Mouse (Mus musculus) spleen, adult 2 months (tissue): Measurements from ENCODE around the gene Taok3. TPM values are rescaled to one million over a fixed set of nuclear protein-coding genes. Genes with fewer than 3 reads are reported as not detected.

ENCODE experiments used
- DNase-seq, 2 experiments: peaks; one replicate each; pipeline versions ENCODE4 v3.0.0 to v3.0.0-alpha.2; 2012 to 2021; ENCODE audit warnings: low spot score in 2 of 2, low read depth in 1 of 2
- H3K27ac ChIP-seq: fragments of 200-500 bp; 2 replicates; pipeline ENCODE4 v1.5.1; 2012; ENCODE audit warnings: low read length, inconsistent platforms; ENCODE audit not compliant: insufficient read depth
- H3K27me3 ChIP-seq: fragments of 200-500 bp; 2 replicates; pipeline ENCODE4 v1.6.1; 2012; ENCODE audit warnings: mild to moderate bottlenecking, moderate library complexity, low read length, inconsistent platforms; ENCODE audit not compliant: control insufficient read depth, insufficient read depth
- H3K36me3 ChIP-seq: fragments of 200-500 bp; 2 replicates; pipeline ENCODE4 v1.6.1; 2012; ENCODE audit warnings: mild to moderate bottlenecking, low read length, inconsistent platforms; ENCODE audit not compliant: control insufficient read depth, insufficient read depth
- H3K4me1 ChIP-seq: fragments of 200-500 bp; 2 replicates; pipeline ENCODE4 v1.6.1; 2011; ENCODE audit warnings: inconsistent platforms; ENCODE audit not compliant: control insufficient read depth, insufficient read depth, insufficient read length
- H3K4me3 ChIP-seq: fragments of 200-500 bp; 2 replicates; pipeline ENCODE4 v1.5.1; 2011; ENCODE audit warnings: mild to moderate bottlenecking, inconsistent platforms; ENCODE audit not compliant: insufficient read depth, insufficient read length; ENCODE audit errors: extremely low read depth
- CTCF ChIP-seq: fragments of 200-500 bp; IDR thresholded peaks from 2 replicates; pipeline ENCODE4 v1.5.1; 2011; ENCODE audit warnings: mild to moderate bottlenecking, inconsistent platforms; ENCODE audit not compliant: insufficient read depth, insufficient read length, insufficient replicate concordance; ENCODE audit errors: extremely low read depth
- POLR2A ChIP-seq: fragments of 200-500 bp; IDR thresholded peaks from 2 replicates; pipeline ENCODE4 v1.6.1; 2011; ENCODE audit warnings: low read depth, low read length, inconsistent platforms
- WGBS: fragments of 180-500 bp; shearing (Covaris S2); methylation state at CpG from one replicate; pipeline ENCODE4 v1.1.7; 2018; 5-methylcytosine and 5-hydroxymethylcytosine counted together
- polyA plus RNA-seq: library from polyadenylated mRNA; depleted of rRNA; stranded (reverse); fragments of >200 nt; gene quantifications from 2 replicates; pipeline ENCODE4 v1.2.3, GENCODE M21; 2012

Taok3 gene
- polyA plus RNA-seq, 1 experiment: 18.4 TPM

DNA sequence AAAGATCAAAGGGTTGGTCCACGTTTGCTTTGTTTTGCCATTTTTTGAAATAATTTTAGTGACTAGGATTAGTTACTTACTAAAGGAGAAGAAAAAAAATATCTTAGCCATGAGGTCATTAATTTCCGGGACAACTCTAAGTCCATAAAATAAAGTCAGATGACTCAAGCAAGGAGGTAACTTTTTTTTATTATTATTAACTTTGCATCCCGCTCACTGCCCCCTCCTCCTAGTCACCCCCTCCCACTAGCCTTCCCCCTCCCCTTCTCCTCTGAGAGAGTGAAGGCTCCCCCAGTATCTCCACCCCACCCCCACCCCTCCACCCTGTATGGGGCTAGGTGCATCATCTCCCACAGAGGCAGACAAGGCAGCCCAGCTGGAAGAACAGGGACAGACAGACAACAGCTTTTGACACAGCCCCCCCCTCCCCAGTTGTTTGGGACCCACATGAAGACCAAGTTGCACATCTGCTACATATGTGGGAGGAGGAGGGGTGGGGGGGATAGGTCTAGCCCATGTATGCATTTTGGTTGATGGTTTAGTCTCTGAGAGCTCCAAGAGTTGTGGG, 15.0 kb downstream of the Taok3 start:
- TF ChIP-seq POLR2A: no peak
- no peak for TF ChIP-seq CTCF
- Histone ChIP-seq H3K4me3 (peak overlapping the region; percentile 67; the same call in 1 of the 2 replicates), H3K27me3 (no peaks in the 10 kb centered on the region), H3K4me1 (peaks cover 36% of the 10 kb centered on the region; the same call in 1 of the 2 replicates), H3K27ac (peak overlapping the region; percentile 79; the same call in 1 of the 2 replicates), H3K36me3 (no peaks in the 10 kb centered on the region)
- no peak for DNase-seq
- WGBS: 27% methylated on average over 3 of the region's 3 CpGs

DNA sequence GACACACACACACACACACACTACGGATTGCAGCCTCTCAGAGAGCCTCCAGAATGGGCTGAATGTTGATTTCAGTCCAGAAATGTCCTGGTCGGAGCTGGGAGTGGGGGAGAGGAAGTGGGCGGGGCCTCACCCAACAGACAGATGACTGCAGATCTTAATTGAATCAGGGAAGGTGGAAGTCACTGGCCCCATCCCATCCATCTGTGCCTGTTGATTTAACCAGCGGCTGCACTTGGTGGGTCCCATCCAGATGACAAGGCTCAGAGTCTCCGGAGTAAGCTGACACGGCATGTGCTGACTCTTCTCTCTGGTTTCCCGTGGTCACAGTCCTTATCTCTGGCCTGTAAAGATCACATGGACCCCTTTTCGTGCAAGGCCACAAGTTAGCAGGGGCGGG, 15.9 kb downstream of the Taok3 start:
- DNase-seq: peak in 1 of 2 experiments; percentile 56
- no peaks in the 10 kb centered on the region for H3K36me3 ChIP-seq
- peaks cover 40% of the 10 kb centered on the region; the same call in 1 of the 2 replicates for H3K4me1 ChIP-seq
- no peaks in the 10 kb centered on the region for H3K27me3 ChIP-seq
- TF ChIP-seq CTCF (no peak), POLR2A (no peak)
- WGBS: 9% methylated on average over 9 of the region's 9 CpGs
- no peak overlapping the region for H3K4me3 ChIP-seq
- H3K27ac ChIP-seq: no peak overlapping the region

DNA sequence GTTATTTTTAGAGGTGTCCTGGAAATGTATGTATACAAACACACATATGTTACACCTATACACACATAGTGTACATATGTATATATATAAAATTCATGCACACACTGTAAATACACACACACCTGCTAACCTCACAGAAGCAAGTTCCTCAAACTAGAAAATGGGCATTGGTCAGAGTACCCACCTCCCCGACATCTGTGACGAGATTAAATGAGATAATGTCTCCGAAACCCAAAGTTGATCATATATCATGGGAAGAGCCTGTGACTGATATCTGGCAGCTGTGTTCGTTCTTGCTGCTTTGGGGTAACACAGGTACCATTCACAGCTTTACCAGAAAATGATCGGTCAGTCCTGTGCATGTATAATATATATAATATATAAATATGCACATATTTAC, 16.6 kb downstream of the Taok3 start:
- TF ChIP-seq POLR2A (no peak), CTCF (no peak)
- no peak overlapping the region for H3K4me3 ChIP-seq
- H3K4me1 ChIP-seq: peaks cover 41% of the 10 kb centered on the region; the same call in 1 of the 2 replicates
- 62% methylated on average over 5 of the region's 5 CpGs for WGBS
- no peak for DNase-seq
- no peaks in the 10 kb centered on the region for H3K36me3 ChIP-seq
- no peak overlapping the region for H3K27ac ChIP-seq
- no peaks in the 10 kb centered on the region for H3K27me3 ChIP-seq

DNA sequence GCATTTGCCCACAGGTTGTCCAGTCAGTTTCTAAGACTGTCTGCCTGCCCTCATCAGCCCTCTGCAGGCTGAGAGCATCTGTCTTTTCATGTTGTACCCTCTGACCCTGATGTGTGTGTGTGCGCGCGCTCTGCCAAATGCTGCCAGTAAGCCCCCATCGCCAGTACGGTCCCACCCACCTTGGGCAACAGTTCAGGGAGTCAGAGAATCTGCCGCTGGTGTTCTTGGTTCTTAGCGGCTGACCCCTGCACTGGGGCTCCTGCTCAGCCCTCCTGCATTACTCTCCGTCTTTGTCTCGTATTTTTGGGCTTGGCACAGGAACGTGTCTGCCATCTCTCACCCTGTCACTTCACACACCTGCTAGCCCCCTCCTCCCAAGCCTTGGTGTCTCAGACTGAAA, 17.1 kb downstream of the Taok3 start:
- WGBS: 68% methylated on average over 10 of the region's 10 CpGs
- no peak for DNase-seq

DNA sequence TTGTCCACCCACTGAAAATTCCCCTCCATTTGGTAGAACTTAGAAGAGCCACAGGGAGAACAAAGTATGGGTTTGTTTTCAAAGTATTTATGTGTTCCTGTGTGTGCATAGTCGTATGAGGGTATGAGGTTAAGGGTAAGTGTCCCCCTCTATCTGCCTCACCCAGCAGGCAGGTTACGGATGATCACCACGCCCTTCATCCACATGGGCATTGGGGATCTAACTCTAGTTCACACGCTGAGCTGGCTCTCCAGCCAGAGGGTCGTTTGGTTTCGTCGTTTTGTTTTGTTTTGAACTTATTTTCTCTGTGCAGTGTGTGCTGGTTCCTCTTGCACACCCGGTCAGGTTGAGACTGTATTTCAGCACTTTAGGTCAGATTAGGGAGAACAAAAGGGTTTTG, 17.7 kb downstream of the Taok3 start:
- peaks cover 41% of the 10 kb centered on the region; the same call in 1 of the 2 replicates for H3K4me1 ChIP-seq
- H3K27me3 ChIP-seq: no peaks in the 10 kb centered on the region
- H3K27ac ChIP-seq: peak overlapping the region; percentile 44; the same call in 1 of the 2 replicates
- no peak for TF ChIP-seq CTCF
- TF ChIP-seq POLR2A: no peak
- DNase-seq: no peak
- no peaks in the 10 kb centered on the region for H3K36me3 ChIP-seq
- 25% methylated on average over 8 of the region's 8 CpGs for whole genome bisulfite sequencing
- no peak overlapping the region for H3K4me3 ChIP-seq

More for the DNA sequence above, 17.1 kb downstream of the Taok3 start:
- peaks cover 41% of the 10 kb centered on the region; the same call in 1 of the 2 replicates for H3K4me1 ChIP-seq
- no peaks in the 10 kb centered on the region for H3K27me3 ChIP-seq
- no peak overlapping the region for H3K4me3 ChIP-seq
- 0 out of 2 replicates have a peak overlapping the region, but pooled peaks have one; percentile 11 for H3K27ac ChIP-seq
- no peaks in the 10 kb centered on the region for H3K36me3 ChIP-seq
- TF ChIP-seq POLR2A (no peak), CTCF (no peak)

DNA sequence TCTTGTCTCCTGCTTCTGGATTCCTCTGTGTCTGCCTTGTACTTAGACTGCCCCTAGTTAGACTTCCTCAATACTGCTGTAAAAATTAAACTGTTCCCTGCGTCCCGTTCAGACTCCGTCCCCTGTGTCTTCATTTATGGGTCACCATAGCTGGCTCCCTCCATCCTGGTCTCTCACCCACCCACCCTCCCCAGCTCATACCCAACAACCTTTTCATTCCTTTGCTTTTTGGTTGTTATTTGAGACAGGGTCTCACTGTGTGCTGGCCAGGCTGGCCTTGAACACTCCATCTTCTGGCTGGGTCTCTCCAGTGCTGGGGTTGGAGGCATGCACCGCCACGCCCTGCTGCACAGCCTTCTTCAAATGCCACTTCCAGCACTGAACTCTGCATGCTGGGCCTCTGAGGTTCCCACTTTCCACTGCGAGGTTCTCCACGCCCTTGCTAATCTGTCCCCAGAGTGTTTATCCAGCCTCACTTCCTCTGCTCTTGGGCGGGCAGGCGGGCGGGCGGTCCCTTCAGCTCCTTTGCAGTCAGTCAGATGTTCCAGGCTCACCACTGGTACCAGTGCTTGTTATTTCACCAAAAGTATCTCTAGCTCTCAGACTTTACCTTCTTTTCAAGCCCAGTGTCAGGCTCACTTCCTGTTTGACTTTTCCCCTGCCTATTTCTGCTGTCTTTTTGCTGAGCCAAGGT, 18.5 kb downstream of the Taok3 start:
- WGBS: 14% methylated on average over 11 of the region's 11 CpGs
- Histone ChIP-seq H3K27me3 (no peaks in the 10 kb centered on the region), H3K27ac (peak overlapping the region; percentile 62), H3K4me3 (no peak overlapping the region), H3K4me1 (peaks cover 41% of the 10 kb centered on the region; the same call in 1 of the 2 replicates), H3K36me3 (no peaks in the 10 kb centered on the region)
- TF ChIP-seq POLR2A: no peak
- TF ChIP-seq CTCF: no peak
- peak in 1 of 2 experiments; percentile 52 for DNase-seq
